Mouse (Mus musculus): ENCODE measurements around the gene Znrf1.

The Znrf1 gene

GRCm38 (mm10) chr8:111595712-111596484 lies 60.0 kb downstream of the Znrf1 start:
- in situ Hi-C loops (cut with MboI, MseI): no loop called here

- in situ Hi-C loops (cut with MboI, MseI): no loop called here
These were observed 60.6 kb downstream of the Znrf1 start for GRCm38 (mm10) chr8:111596485-111596821.

- in situ Hi-C loops (cut with MboI, MseI): no loop called here
These were observed 61.4 kb downstream of the Znrf1 start for GRCm38 (mm10) chr8:111597310-111597709.

- in situ Hi-C loops (cut with MboI, MseI): no loop called here
These were observed 64.0 kb downstream of the Znrf1 start for GRCm38 (mm10) chr8:111599707-111600444.

GRCm38 (mm10) chr8:111602050-111602449 lies 66.2 kb downstream of the Znrf1 start:
- in situ Hi-C loops (cut with MboI, MseI): no loop called here

- in situ Hi-C loops (cut with MboI, MseI): no loop called here
These were observed 69.1 kb downstream of the Znrf1 start for GRCm38 (mm10) chr8:111604986-111605385.

GRCm38 (mm10) chr8:111606961-111607360 lies 71.1 kb downstream of the Znrf1 start:
- in situ Hi-C loops (cut with MboI, MseI): no loop called here

GRCm38 (mm10) chr8:111607414-111607813 lies 71.5 kb downstream of the Znrf1 start:
- in situ Hi-C loops (cut with MboI, MseI): no loop called here

- in situ Hi-C loops (cut with MboI, MseI): no loop called here
These were observed 77.3 kb downstream of the Znrf1 start for GRCm38 (mm10) chr8:111613181-111613580.

- in situ Hi-C loops (cut with MboI, MseI): no loop called here
These were observed 79.1 kb downstream of the Znrf1 start for GRCm38 (mm10) chr8:111614786-111615701.

- in situ Hi-C loops (cut with MboI, MseI): no loop called here
These were observed 81.9 kb downstream of the Znrf1 start for GRCm38 (mm10) chr8:111617812-111618211.

- in situ Hi-C loops (cut with MboI, MseI): no loop called here
These were observed 82.4 kb downstream of the Znrf1 start for GRCm38 (mm10) chr8:111618273-111618672.

GRCm38 (mm10) chr8:111619936-111620335 lies 84.0 kb downstream of the Znrf1 start:
- in situ Hi-C loops (cut with MboI, MseI): no loop called here

- in situ Hi-C loops (cut with MboI, MseI): no loop called here
These were observed 86.2 kb downstream of the Znrf1 start for GRCm38 (mm10) chr8:111622104-111622503.

- in situ Hi-C loops (cut with MboI, MseI): no loop called here
These were observed 86.7 kb downstream of the Znrf1 start for GRCm38 (mm10) chr8:111622553-111622952.

GRCm38 (mm10) chr8:111624081-111624852 lies 88.4 kb downstream of the Znrf1 start:
- in situ Hi-C loops (cut with MboI, MseI): no loop called here

GRCm38 (mm10) chr8:111624853-111625221 lies 88.9 kb downstream of the Znrf1 start:
- in situ Hi-C loops (cut with MboI, MseI): loop anchor here (5.0 kb wide), 1 partner anchor 93 kb away; no protein-coding TSS in a partner anchor

GRCm38 (mm10) chr8:111625694-111626527 lies 90.0 kb downstream of the Znrf1 start:
- in situ Hi-C loops (cut with MboI, MseI): loop anchor here (5.0 kb wide), 1 partner anchor 94 kb away; no protein-coding TSS in a partner anchor

- in situ Hi-C loops (cut with MboI, MseI): loop anchor here (5.0 kb wide), 1 partner anchor 94 kb away; no protein-coding TSS in a partner anchor
These were observed 90.6 kb downstream of the Znrf1 start for GRCm38 (mm10) chr8:111626528-111626820.

- in situ Hi-C loops (cut with MboI, MseI): loop anchor here (5.0 kb wide), 1 partner anchor 95 kb away; no protein-coding TSS in a partner anchor
These were observed 91.0 kb downstream of the Znrf1 start for GRCm38 (mm10) chr8:111626933-111627332.

All from T-helper 1 cell (primary cell).